Mouse (Mus musculus): ENCODE data around the gene Clcnkb.

Clcnkb gene

GRCm38 (mm10) chr4:141432666-141433065 lies 16.9 kb upstream of the Clcnkb start:
- no peak for DNase-seq

- DNase-seq = peak; percentile 84
Observed at GRCm38 (mm10) chr4:141430997-141431396, 15.2 kb upstream of the Clcnkb start.

GRCm38 (mm10) chr4:141429847-141430246 lies 14.0 kb upstream of the Clcnkb start:
- DNase-seq = no peak

DNA sequence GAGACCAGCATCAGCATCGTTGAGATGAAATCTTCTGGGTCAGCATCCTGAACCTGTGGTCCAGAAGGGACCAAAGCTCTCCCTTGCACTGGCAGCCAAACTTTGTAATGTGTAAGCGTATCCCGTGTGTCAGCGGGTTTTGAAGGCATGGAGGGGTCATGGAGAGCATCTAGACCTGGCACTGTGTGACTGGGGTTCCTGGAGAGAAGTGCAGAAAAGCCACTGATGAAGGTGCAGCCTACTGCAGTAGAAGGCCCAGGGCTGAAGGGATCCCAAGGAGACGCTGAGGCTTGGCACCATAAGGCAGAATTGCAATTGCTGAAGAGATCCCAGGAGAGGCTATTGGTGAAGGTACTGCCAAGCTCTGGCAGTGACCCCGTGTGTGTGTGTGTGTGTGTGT lies 13.6 kb upstream of the Clcnkb start:
- DNase-seq = no peak

GRCm38 (mm10) chr4:141427921-141428320 lies 12.1 kb upstream of the Clcnkb start:
- no peak for DNase-seq

DNA sequence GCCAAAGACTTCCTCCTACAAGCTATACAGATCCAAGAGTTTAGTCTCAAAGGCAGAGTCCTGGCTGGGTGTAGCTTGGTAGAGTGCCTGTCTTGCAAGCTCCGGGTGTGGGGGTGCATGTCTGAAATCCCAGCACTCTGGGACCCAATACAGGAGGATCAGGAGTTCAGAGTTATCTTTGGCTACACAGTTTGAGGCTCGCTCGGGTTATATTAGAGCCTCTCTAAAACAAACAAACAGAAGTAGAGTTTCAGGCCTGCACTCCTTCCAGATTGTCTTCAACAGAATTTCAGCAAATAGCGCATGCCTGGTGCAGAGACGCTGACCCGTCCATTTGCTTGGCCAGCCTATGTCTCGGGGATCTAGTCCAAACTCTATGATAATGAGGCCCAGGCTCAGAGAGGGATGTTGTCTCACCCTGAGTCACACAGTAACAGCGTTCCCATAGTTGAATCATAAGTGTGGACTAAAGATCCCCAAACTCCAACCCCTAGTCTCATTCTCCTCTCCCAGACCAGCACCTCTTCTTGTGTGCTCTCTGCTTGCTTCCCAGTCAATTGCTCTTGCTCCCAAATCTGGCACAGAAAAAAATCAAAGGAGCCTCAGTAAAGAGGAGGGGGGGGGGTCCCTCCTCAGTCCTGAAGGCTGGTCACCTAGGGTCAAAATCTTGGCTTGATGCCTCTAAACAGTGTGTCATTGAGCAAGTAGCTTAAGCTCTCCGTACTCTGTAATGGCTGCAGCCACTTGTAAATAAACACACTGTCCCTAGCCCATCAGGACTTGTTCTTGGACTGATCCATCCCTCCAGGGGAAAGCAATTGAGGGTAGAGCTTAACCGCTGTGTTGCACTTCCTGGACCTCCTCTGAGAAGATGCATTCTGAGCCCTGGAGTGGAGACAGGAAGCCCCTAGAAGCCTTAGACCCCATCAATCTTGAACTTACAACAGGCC lies 11.3 kb upstream of the Clcnkb start:
- DNase-seq = no peak

DNA sequence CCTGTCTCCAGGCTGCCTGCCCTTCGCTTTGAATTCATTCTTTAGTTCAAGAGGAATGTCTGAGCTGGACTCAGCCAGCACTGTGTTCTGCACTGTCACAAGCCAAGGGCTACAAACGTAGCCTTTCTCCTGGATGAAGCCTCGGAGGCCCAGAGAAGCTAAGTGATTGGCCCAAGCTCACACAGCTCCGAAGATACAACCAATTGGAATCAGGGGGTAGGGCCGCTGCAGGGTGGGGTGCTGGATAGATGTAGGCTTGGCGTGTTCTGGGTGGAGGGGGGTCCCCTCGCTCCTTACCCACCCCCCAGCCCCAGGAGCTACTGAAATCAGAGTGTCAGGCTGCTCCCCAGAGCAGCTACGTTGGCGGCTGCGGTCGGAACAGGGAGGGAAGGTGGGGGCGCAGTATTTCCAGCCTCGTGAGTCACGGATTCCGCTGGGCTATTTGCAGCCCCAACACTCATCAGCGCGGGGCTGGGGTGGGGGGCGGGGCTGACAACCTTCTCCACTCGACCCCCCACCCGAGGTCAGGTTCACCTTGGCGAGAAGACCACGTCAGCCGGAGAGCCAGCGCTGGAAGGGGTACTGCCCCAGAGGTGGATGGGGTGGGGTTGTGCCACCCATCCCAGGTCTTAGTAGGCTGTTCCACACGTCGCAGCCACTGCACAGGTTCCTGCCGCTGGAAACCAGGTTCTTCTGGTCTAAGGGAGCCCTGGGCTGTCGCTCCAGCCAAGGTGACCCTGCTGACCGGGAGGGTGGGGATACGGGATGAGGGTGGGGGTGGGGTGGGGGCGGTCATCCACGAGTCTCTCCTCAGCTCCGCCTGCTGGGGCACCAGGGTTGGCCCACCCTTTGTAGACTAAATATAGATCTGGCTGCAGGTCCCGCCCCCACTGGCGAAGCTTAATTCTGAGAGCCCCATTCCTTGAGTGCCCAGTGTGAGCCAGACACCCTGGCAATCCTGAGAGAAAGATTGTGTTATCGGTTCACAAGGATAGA lies 10.0 kb upstream of the Clcnkb start:
- peak; percentile 49 for DNase-seq

- no peak for DNase-seq
Observed at GRCm38 (mm10) chr4:141423691-141424431, 8.0 kb upstream of the Clcnkb start.

- no peak for DNase-seq
Observed at GRCm38 (mm10) chr4:141423288-141423687, 7.5 kb upstream of the Clcnkb start.

DNA sequence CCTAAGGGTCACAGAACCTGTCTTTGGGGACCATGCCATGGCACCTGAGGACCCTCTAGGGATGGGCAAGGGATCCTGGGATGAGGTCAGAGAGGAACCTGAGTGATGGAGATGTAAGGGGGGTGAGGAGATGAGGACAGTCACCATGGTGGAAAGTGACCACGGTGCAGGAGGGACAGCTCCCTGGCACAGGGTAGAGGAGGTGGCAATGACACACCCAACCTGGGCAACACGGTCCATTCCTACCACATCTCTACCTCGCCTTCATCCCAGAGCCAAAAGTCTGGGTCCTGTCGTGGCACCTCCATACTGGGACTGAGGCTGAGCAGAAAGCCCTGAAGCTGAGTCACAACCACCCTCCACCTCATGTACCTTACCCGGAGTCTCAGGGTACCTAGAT lies 7.0 kb upstream of the Clcnkb start:
- no peak for DNase-seq

DNA sequence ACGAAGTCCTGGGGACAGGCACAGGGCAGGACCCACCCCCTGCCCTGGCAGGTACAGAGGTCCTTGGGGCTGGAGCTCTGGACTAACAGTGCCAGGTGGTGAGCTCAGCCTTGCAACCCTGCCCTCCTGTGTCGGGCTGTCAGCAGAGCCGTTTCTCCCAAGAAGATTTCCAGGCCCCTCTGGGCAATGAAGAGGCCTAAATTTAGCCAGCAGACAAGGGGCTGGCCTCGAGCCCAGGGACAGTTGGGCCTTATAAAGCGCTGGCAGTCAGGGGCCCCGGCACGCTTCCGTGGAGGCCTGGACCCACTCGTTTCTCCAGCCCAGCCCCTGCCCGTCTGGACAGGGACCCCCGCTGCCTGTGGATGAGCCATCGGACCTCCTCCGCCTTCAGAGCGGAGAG lies 5.6 kb upstream of the Clcnkb start:
- no peak for DNase-seq

DNA sequence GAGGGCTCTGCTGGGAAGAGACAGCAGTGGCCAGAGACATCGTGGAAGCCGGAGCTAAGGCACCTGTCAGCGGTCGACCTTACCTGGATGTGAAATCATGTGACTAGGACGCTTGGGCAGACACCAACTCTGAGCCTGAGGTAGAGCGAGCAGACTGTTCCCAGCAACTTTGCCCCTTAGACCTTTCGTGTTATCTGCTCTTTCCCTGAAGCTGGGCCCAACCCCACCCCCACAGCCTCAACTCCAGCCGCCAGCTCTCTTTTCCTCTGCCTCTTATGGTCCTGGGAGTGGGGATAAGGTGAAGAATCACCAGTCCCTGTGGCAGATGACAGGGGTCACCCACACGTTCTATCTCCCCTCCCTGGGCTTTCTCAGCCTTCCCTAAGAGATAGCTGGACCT lies 5.1 kb upstream of the Clcnkb start:
- no peak for DNase-seq

GRCm38 (mm10) chr4:141420192-141420829 lies 4.5 kb upstream of the Clcnkb start, which contains the start of gene Hspb7:
Hspb7 (plus strand) TSS chr4:141420779.
- no peak for DNase-seq

- DNase-seq = no peak
Observed at GRCm38 (mm10) chr4:141419398-141420191, 3.8 kb upstream of the Clcnkb start.

DNA sequence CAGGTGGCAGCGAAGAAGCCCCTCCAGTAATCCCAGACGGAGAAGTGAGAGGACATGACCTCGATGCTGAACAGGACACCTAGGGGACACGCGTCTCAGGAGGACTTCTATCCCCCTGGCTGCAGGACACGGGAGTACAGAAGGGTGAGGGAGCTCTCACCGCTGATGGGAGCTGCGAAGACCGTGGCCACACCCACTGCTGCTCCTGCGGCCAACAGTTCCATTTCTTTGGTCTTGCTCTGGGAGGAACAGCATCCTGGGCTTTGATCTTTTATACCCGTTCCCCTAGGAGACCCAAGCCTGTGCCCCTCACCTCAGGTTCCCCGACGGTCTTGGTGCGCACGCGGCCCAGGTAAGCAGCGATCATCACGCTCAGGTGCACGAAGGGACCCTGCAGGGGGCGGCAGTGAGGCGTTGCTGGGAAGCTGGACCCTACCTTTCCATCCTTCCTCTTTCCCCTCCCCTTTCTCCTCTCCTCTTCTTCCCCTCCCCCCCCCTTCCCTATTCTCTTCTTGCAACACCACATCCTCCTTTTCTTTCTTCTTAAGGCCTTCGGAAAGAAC lies 4.3 kb downstream of the Clcnkb start:
- DNase-seq = peak; percentile 59

DNA sequence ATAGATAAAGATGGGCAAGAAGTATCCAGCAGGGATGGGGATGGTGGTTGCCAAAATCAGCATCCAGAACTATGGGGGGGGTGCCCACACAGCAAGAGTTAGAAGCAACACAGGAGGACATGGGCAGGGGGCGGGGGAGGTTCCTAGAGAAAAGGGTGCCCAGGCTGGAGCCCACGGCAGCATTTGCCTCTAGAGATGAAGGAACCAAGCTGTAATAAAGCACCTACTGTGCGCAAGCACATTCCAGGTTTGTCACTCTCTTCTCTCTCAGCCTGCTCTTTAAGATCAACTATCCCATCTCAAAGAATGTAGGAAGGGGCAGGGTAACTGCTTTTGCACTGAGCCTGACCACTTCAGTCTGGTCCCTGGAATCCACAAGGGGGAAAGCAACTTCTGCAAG lies 7.2 kb downstream of the Clcnkb start:
- DNase-seq = no peak

GRCm38 (mm10) chr4:141406516-141407299 lies 9.1 kb downstream of the Clcnkb start:
- DNase-seq = peak; percentile 70

- DNase-seq = no peak
Observed at GRCm38 (mm10) chr4:141405314-141405622, 10.5 kb downstream of the Clcnkb start.

GRCm38 (mm10) chr4:141404518-141405313 lies 11.1 kb downstream of the Clcnkb start:
- DNase-seq = peak; percentile 90
